Mouse (Mus musculus) ovary, adult 18-20 months (tissue): ENCODE measurements around the gene Gjb5.

Experiments used
- DNase-seq: peaks from one replicate; pipeline ENCODE4 v3.0.0; 2022; ENCODE audit warnings: low spot score, mixed read lengths

The Gjb5 gene

GRCm38 (mm10) chr4:127349560-127350300, 8.3 kb downstream of the Gjb5 start:
- no peak for DNase-seq

GRCm38 (mm10) chr4:127345000-127345399, 13.0 kb downstream of the Gjb5 start:
- no peak for DNase-seq

GRCm38 (mm10) chr4:127341372-127341771, 16.6 kb downstream of the Gjb5 start:
- DNase-seq = no peak

GRCm38 (mm10) chr4:127337668-127338067, 20.3 kb downstream of the Gjb5 start:
- DNase-seq = no peak

DNA sequence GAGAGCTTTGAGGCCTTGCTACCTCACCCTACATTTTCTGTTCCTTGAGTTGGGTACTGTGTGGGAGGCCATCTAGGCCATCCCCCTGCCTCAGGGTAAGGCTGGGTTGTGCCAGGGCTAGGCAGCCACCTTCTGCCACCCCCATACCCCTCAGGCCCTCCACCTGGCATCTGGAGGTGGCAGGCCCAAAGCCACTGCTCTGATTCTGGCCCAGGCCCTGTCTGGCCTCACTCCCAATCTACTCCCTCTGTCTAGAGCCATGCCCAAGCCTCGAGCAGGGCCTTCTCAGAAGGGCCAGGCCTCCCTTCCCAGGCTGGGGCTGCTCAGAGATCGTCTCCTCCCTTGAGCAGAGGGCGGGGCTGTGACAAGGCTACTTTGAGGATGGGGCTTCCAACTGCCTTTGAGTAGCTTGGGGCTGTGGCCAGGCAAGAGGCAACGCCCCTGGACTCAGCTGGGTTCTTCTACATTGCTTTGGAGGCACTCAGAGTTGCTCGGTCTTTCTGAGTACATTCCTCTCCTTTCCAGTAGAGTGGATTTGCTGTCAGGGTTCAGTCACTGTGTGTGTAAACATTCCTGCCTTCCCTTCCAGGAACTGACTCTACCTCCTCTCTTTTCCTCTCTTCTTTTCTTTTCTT, 23.0 kb downstream of the Gjb5 start:
- no peak for DNase-seq

- DNase-seq = no peak
Observed at GRCm38 (mm10) chr4:127331171-127331570, 26.8 kb downstream of the Gjb5 start.

DNA sequence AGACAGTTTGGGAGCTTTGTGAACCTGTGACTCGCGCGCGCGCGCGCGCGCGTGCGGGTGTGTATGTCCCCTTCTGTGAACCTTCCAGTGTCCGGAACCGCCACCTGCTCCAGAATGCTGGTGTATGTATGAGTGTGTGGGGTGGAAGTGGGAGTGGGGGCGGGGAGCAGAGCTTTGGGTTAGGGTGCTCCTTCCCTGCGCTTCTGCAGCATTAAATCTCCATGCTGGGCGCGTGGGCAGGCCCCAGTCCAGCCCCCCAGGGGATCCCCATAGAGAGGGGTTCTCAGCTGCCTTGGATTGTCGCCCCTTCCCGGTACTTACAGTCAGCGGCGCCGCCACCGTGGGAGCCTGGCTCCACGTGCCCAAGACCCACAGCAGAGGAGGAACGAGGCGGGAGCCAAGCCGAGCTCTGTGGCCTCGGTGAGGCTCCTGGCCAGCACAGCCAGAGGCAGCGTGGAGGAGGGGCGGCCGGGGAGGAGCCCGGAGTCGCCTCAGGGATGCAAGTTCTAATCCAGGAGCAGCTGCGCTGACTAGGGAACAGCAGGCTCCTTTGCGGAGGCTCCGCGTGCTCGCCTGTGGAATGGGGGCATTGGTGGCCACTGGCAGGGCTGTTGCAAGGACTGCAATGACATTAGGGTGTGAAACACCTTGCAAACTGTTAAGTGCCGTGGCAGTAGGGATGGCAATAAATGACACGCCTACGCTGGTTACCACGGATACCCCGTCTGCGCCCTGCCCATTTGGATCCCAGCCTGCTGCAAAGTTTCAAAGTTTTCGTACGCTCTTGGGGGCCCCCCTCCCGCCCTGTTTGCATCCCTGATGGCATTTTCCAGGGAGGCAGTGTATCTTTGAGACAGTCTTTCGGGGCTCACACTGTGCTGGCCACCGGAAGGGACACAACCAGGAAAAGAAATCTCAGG, 27.5 kb downstream of the Gjb5 start, which contains the start of gene Gjb3:
Gene Gjb3, minus strand, starts transcription at position 664 of the 920 bp plus-strand sequence.
- no peak for DNase-seq

DNA sequence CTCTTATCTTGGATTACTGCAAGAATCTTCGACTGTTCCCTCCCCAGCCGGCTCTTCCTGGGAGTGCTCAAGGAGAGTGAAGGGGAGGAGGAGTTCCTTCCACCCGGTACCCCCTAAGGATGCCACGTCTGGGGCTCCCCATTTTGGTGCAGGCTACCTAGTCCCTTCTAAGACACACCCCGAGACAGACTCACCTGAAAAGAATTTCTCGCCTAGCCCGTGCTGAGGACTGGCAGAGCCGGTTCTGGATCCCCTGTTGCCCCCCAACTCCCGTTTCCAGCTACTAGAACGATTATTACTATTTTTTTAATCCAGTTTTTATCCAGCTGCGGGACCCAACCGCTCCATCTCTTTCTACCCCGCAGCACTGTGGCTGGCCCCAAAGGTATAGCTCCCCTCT, 28.2 kb downstream of the Gjb5 start:
- no peak for DNase-seq

DNA sequence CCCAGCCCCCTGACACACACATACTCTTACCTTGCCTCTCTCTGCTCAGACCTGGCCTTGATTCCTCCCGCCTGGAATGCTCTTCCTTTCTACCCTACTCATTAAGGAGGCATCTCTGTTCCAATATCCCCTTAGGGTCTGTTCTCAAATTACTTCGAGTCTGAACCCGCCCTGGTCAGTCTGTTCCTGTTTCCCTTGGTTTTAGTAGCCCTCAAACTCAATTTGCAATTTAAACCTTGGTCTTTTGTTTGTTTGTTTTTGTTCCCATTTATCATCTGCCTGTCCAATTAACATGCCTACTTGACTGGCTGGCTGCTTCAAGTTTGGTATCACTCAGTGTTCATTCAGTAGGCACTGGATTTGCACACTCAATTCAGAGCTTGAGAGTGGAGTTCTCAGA, 28.9 kb downstream of the Gjb5 start:
- DNase-seq = no peak

DNA sequence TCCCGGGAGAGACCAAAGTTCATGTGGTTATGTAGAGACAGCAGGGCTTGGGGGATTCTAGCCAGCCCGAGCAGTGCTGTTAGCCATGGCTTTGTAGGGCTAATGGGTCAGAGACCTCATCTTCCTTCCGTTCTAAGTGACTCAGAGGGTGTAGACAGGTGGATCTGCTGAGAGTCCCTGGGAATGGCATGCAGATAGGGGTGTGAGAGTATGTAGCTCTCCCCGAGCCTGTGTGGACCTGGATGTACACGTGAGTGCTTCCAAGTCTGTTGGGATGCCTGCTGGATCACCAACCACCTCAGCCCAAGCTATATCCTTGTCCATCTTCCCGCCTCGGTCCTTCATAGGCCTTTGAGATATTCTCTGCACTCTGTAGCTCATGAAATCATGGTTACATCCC, 29.6 kb downstream of the Gjb5 start:
- no peak for DNase-seq

DNA sequence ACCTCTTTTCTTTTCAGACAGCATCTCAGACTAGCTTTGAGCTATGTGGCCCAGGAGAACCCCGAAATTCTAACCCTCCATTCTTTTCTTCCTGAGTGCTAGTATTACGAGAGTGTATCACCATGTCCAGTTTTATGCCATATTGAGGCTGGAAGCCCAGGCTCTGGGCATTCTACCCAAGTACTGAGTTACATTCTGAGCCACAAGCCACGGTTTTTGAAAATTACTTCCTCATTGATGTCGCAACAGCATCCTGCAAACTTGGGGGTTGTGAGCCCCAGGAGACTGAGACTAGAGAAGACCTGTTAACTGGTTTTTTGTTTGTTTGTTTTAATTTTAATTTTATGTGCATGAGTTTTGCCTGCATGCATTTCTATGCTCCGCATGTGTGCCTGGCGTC, 30.2 kb downstream of the Gjb5 start:
- DNase-seq = no peak

GRCm38 (mm10) chr4:127327258-127327657, 30.7 kb downstream of the Gjb5 start:
- no peak for DNase-seq

- no peak for DNase-seq
Observed at GRCm38 (mm10) chr4:127325276-127325675, 32.7 kb downstream of the Gjb5 start.

- DNase-seq = no peak
Observed at GRCm38 (mm10) chr4:127324759-127325158, 33.2 kb downstream of the Gjb5 start.

DNA sequence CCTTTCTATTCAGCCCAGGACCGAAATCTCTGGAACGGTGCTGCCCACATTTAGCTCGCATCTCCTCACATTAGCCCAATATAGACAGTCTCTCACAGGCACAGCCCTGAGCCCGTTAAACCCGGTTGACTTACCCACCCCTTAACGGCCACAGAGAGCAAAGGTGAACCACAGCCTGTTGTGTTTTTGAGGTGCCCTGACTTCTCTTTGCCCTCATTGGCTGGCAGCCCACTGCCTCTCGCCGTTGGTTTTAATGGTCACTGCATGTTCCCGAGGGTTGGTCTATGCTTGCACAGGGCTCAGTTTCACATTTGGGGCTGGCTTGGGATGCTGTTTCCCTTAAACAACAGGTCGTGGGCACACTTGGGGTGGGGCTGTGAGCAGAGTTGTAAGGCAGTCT, 33.7 kb downstream of the Gjb5 start:
- DNase-seq = no peak

GRCm38 (mm10) chr4:127323651-127324050, 34.3 kb downstream of the Gjb5 start:
- no peak for DNase-seq

GRCm38 (mm10) chr4:127319613-127320012, 38.4 kb downstream of the Gjb5 start:
- DNase-seq = no peak

GRCm38 (mm10) chr4:127317143-127317542, 40.8 kb downstream of the Gjb5 start:
- no peak for DNase-seq

- DNase-seq = no peak
Observed at GRCm38 (mm10) chr4:127315753-127316152, 42.2 kb downstream of the Gjb5 start.

DNA sequence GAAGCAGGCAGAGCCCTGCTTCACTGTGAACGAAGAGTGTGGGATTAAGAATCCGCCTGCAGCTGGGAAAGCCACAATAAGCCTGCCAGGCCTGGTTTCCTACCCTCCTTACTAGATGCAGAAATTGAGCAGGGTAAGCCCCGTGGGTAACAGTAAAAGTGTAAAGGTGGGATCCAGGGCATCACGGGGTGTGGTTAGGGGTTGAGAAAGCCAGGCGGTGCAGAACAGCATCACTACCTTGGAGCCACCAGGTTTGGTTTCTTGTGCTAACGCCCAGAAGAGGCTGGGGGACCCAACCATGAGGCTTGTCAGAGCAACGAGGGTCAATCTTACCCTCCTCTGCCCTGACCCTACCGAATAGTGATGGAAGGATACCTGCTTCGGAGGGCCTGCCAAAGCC, 43.4 kb downstream of the Gjb5 start:
- no peak for DNase-seq

DNA sequence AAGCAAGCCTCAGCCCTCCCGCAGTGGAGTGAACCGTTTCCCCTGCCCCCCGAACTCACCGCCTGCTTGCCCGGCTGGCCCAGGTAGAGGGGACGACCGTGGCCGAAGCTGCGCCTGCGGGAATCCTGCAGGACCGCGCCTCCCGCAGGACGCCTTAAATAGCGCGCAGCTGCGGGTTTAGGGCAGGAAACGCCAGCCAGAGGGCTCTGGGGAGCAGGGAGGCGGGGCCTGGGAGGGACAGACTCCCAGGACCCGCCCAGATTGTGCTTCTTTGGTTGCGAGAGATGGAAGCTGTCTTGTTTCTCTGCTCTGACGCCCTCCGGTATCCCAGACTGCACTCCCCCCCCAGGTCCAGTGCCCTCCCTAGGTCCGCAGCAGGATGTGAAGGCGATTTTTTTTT, 44.1 kb downstream of the Gjb5 start, which contains the start of gene Gja4:
Gene Gja4, minus strand, starts transcription at position 179 of the 400 bp plus-strand sequence.
- DNase-seq = peak; percentile 70

DNA sequence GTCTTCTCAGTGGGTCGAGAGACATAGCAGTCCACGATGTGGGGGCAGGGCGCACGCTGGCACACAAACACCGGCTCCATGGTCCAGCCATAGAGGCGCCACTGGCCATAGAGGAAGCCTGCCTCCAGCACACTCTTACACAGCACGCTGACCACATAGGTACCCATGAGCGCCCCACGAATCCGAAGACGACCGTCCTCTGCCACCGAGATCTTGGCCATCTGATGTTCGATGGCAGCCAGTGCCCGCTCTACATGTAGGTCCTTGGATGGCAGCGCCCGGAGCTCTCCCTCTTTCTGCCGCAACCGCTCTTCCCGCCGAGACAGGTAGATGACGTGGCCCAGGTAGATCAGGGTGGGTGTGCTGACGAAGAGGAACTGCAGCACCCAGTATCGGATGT, 45.6 kb downstream of the Gjb5 start:
- no peak for DNase-seq

- no peak for DNase-seq
Observed at GRCm38 (mm10) chr4:127311561-127311960, 46.4 kb downstream of the Gjb5 start.
